Mouse (Mus musculus): Measurements from ENCODE around the gene Hist1h2bg. TPM values are rescaled to one million over a fixed set of nuclear protein-coding genes. Genes with fewer than 3 reads are reported as not detected.

Gene Hist1h2bg
- polyA plus RNA-seq, 1 experiment from 2014 or later, result 10.6 TPM

GRCm38 (mm10) chr13:23592614-23593013 lies 21.4 kb downstream of the Hist1h2bg start:
- Histone ChIP-seq H3K4me2 (no peak overlapping the region), H3K27me3 (no peaks in the 10 kb centered on the region), H3K4me3 (no peak overlapping the region), H3K9ac (no peak overlapping the region), H3K4me1 (no peaks in the 10 kb centered on the region), H3K27ac (no peak overlapping the region), H3K36me3 (no peaks in the 10 kb centered on the region), H3K9me3 (no peaks in the 10 kb centered on the region)
- no peak for ATAC-seq (ENCODE audit: insufficient number of reproducible peaks, insufficient read depth, low FRiP score, low TSS enrichment, low read depth)
- WGBS, result 70% methylated on average over 7 of the region's 7 CpGs

GRCm38 (mm10) chr13:23593051-23593770 lies 22.0 kb downstream of the Hist1h2bg start:
- no peaks in the 10 kb centered on the region for H3K27me3 ChIP-seq
- H3K4me1 ChIP-seq, result no peaks in the 10 kb centered on the region
- H3K9me3 ChIP-seq, result no peaks in the 10 kb centered on the region
- H3K27ac ChIP-seq, result peak overlapping the region; percentile 44
- H3K4me3 ChIP-seq, result no peak overlapping the region
- H3K4me2 ChIP-seq, result no peak overlapping the region
- no peaks in the 10 kb centered on the region for H3K36me3 ChIP-seq
- 65% methylated on average over 5 of the region's 5 CpGs for WGBS
- H3K9ac ChIP-seq, result no peak overlapping the region
- no peak for ATAC-seq (ENCODE audit: insufficient number of reproducible peaks, insufficient read depth, low FRiP score, low TSS enrichment, low read depth)

- Histone ChIP-seq H3K9ac (no peak overlapping the region), H3K27ac (no peak overlapping the region), H3K36me3 (no peaks in the 10 kb centered on the region), H3K27me3 (no peaks in the 10 kb centered on the region), H3K4me2 (no peak overlapping the region), H3K9me3 (no peaks in the 10 kb centered on the region), H3K4me3 (no peak overlapping the region), H3K4me1 (no peaks in the 10 kb centered on the region)
- ATAC-seq (ENCODE audit: insufficient number of reproducible peaks, insufficient read depth, low FRiP score, low TSS enrichment, low read depth), result no peak
- 87% methylated on average over 2 of the region's 2 CpGs for WGBS
Observed at GRCm38 (mm10) chr13:23595185-23595584, 24.0 kb downstream of the Hist1h2bg start.

GRCm38 (mm10) chr13:23595622-23596372 lies 24.6 kb downstream of the Hist1h2bg start:
- Histone ChIP-seq H3K27me3 (no peaks in the 10 kb centered on the region), H3K36me3 (no peaks in the 10 kb centered on the region), H3K27ac (no peak overlapping the region), H3K9ac (0 out of 2 replicates have a peak overlapping the region, but pooled peaks have one; percentile 12), H3K4me2 (no peak overlapping the region), H3K4me1 (no peaks in the 10 kb centered on the region), H3K4me3 (no peak overlapping the region), H3K9me3 (no peaks in the 10 kb centered on the region)
- WGBS, result 81% methylated on average over 7 of the region's 7 CpGs
- ATAC-seq (ENCODE audit: insufficient number of reproducible peaks, insufficient read depth, low FRiP score, low TSS enrichment, low read depth), result no peak

GRCm38 (mm10) chr13:23597957-23598356 lies 26.8 kb downstream of the Hist1h2bg start:
- Histone ChIP-seq H3K36me3 (no peaks in the 10 kb centered on the region), H3K4me1 (no peaks in the 10 kb centered on the region), H3K9ac (no peak overlapping the region), H3K9me3 (no peaks in the 10 kb centered on the region), H3K27me3 (no peaks in the 10 kb centered on the region), H3K4me2 (no peak overlapping the region), H3K27ac (no peak overlapping the region), H3K4me3 (no peak overlapping the region)
- WGBS, result 6% methylated on average over 9 of the region's 9 CpGs
- ATAC-seq (ENCODE audit: insufficient number of reproducible peaks, insufficient read depth, low FRiP score, low TSS enrichment, low read depth), result no peak

- H3K4me3 ChIP-seq, result no peak overlapping the region
- 74% methylated on average over 7 of the region's 7 CpGs for WGBS
- no peak overlapping the region for H3K9ac ChIP-seq
- no peaks in the 10 kb centered on the region for H3K4me1 ChIP-seq
- H3K36me3 ChIP-seq, result no peaks in the 10 kb centered on the region
- ATAC-seq (ENCODE audit: insufficient number of reproducible peaks, insufficient read depth, low FRiP score, low TSS enrichment, low read depth), result no peak
- no peak overlapping the region for H3K4me2 ChIP-seq
- H3K27ac ChIP-seq, result no peak overlapping the region
- H3K9me3 ChIP-seq, result no peaks in the 10 kb centered on the region
- H3K27me3 ChIP-seq, result no peaks in the 10 kb centered on the region
Observed at GRCm38 (mm10) chr13:23603182-23603699, 32.0 kb downstream of the Hist1h2bg start.

- 91% methylated on average over 3 of the region's 3 CpGs for WGBS
- H3K4me3 ChIP-seq, result no peak overlapping the region
Observed at GRCm38 (mm10) chr13:23604452-23604851, 33.3 kb downstream of the Hist1h2bg start.

GRCm38 (mm10) chr13:23605052-23605451 lies 33.9 kb downstream of the Hist1h2bg start:
- Histone ChIP-seq H3K36me3 (no peaks in the 10 kb centered on the region), H3K9me3 (no peaks in the 10 kb centered on the region), H3K4me2 (no peak overlapping the region), H3K9ac (no peak overlapping the region), H3K4me3 (no peak overlapping the region), H3K27me3 (no peaks in the 10 kb centered on the region), H3K4me1 (no peaks in the 10 kb centered on the region), H3K27ac (no peak overlapping the region)
- WGBS, result 84% methylated on average over 3 of the region's 3 CpGs
- no peak for ATAC-seq (ENCODE audit: insufficient number of reproducible peaks, insufficient read depth, low FRiP score, low TSS enrichment, low read depth)

More at GRCm38 (mm10) chr13:23604452-23604851, 33.3 kb downstream of the Hist1h2bg start:
- ATAC-seq (ENCODE audit: insufficient number of reproducible peaks, insufficient read depth, low FRiP score, low TSS enrichment, low read depth), result no peak
- no peak overlapping the region for H3K27ac ChIP-seq
- H3K4me1 ChIP-seq, result no peaks in the 10 kb centered on the region
- no peak overlapping the region for H3K9ac ChIP-seq
- no peaks in the 10 kb centered on the region for H3K36me3 ChIP-seq
- H3K9me3 ChIP-seq, result no peaks in the 10 kb centered on the region
- H3K4me2 ChIP-seq, result no peak overlapping the region
- no peaks in the 10 kb centered on the region for H3K27me3 ChIP-seq

GRCm38 (mm10) chr13:23609209-23609608 lies 38.0 kb downstream of the Hist1h2bg start:
- no peak overlapping the region for H3K27ac ChIP-seq

GRCm38 (mm10) chr13:23609844-23610243 lies 38.6 kb downstream of the Hist1h2bg start:
- Histone ChIP-seq H3K4me2 (no peak overlapping the region), H3K9ac (no peak overlapping the region), H3K27ac (no peak overlapping the region), H3K36me3 (no peaks in the 10 kb centered on the region), H3K9me3 (no peaks in the 10 kb centered on the region), H3K4me3 (no peak overlapping the region), H3K27me3 (no peaks in the 10 kb centered on the region), H3K4me1 (no peaks in the 10 kb centered on the region)
- no peak for ATAC-seq (ENCODE audit: insufficient number of reproducible peaks, insufficient read depth, low FRiP score, low TSS enrichment, low read depth)

More at GRCm38 (mm10) chr13:23609209-23609608, 38.0 kb downstream of the Hist1h2bg start:
- Histone ChIP-seq H3K4me2 (no peak overlapping the region), H3K9me3 (no peaks in the 10 kb centered on the region), H3K4me1 (no peaks in the 10 kb centered on the region), H3K27me3 (no peaks in the 10 kb centered on the region), H3K9ac (no peak overlapping the region), H3K4me3 (no peak overlapping the region), H3K36me3 (no peaks in the 10 kb centered on the region)
- WGBS, result 88% methylated on average over 4 of the region's 4 CpGs
- no peak for ATAC-seq (ENCODE audit: insufficient number of reproducible peaks, insufficient read depth, low FRiP score, low TSS enrichment, low read depth)

GRCm38 (mm10) chr13:23610393-23610792 lies 39.2 kb downstream of the Hist1h2bg start:
- H3K27me3 ChIP-seq, result no peaks in the 10 kb centered on the region
- no peak for ATAC-seq (ENCODE audit: insufficient number of reproducible peaks, insufficient read depth, low FRiP score, low TSS enrichment, low read depth)
- no peaks in the 10 kb centered on the region for H3K4me1 ChIP-seq
- H3K27ac ChIP-seq, result no peak overlapping the region
- H3K36me3 ChIP-seq, result no peaks in the 10 kb centered on the region
- no peaks in the 10 kb centered on the region for H3K9me3 ChIP-seq
- H3K4me3 ChIP-seq, result no peak overlapping the region
- 68% methylated on average over 2 of the region's 2 CpGs for whole genome bisulfite sequencing
- no peak overlapping the region for H3K9ac ChIP-seq
- H3K4me2 ChIP-seq, result no peak overlapping the region

- no peaks in the 10 kb centered on the region for H3K4me1 ChIP-seq
- WGBS, result 90% methylated on average over 3 of the region's 3 CpGs
- H3K27me3 ChIP-seq, result no peaks in the 10 kb centered on the region
- ATAC-seq (ENCODE audit: insufficient number of reproducible peaks, insufficient read depth, low FRiP score, low TSS enrichment, low read depth), result no peak
- H3K36me3 ChIP-seq, result no peaks in the 10 kb centered on the region
- H3K4me2 ChIP-seq, result no peak overlapping the region
- H3K9ac ChIP-seq, result no peak overlapping the region
- no peaks in the 10 kb centered on the region for H3K9me3 ChIP-seq
- H3K27ac ChIP-seq, result no peak overlapping the region
- no peak overlapping the region for H3K4me3 ChIP-seq
Observed at GRCm38 (mm10) chr13:23611638-23612037, 40.4 kb downstream of the Hist1h2bg start.

Measured in embryonic facial prominence, embryonic 13.5 days (tissue).